Mouse (Mus musculus) olfactory bulb, adult 2 months (tissue): ENCODE data around the gene Creb1. TPM values are rescaled to one million over a fixed set of nuclear protein-coding genes. Genes with fewer than 3 reads are reported as not detected.
"Not testable (repeated sequence)": the region's sequence is repeated elsewhere in the genome, so short reads cannot be mapped to it uniquely, and the experiment has no call there.

Experiments
- H3K27ac ChIP-seq: fragments of 200-500 bp; 2 replicates; pipeline ENCODE4 v1.5.1; 2012; ENCODE audit warnings: low read depth, low read length; ENCODE audit not compliant: insufficient read depth
- H3K4me1 ChIP-seq: fragments of 200-500 bp; 2 replicates; pipeline ENCODE4 v1.6.1; 2012; ENCODE audit warnings: low read length; ENCODE audit not compliant: control insufficient read depth, insufficient read depth
- H3K4me3 ChIP-seq: fragments of 200-500 bp; 2 replicates; pipeline ENCODE4 v1.5.1; 2012; ENCODE audit warnings: mild to moderate bottlenecking, low read depth, low read length, moderate library complexity; ENCODE audit not compliant: insufficient read depth
- CTCF ChIP-seq: fragments of 200-500 bp; IDR thresholded peaks from 2 replicates; pipeline ENCODE4 v1.5.1; 2012; ENCODE audit warnings: low read depth, mild to moderate bottlenecking, low read length, moderate library complexity; ENCODE audit not compliant: insufficient read depth
- POLR2A ChIP-seq: fragments of 200-500 bp; IDR thresholded peaks from 2 replicates; pipeline ENCODE4 v1.6.1; 2012; ENCODE audit warnings: mild to moderate bottlenecking, low read depth, low read length, moderate library complexity; ENCODE audit not compliant: insufficient read depth
- WGBS: fragments of 180-500 bp; shearing (Covaris S2); methylation state at CpG from one replicate; pipeline ENCODE4 v1.1.7; 2018; 5-methylcytosine and 5-hydroxymethylcytosine counted together
- polyA plus RNA-seq: library from polyadenylated mRNA; stranded (reverse); fragments of >200 nt; gene quantifications from 2 replicates; pipeline ENCODE4 v1.2.4, GENCODE M21; 2012; ENCODE audit warnings: low replicate concordance; ENCODE audit not compliant: missing spikeins, insufficient read depth, insufficient read length

Gene Creb1
- polyA plus RNA-seq, 1 experiment = not detected

GRCm38 (mm10) chr1:64633237-64633636, 100.8 kb downstream of the Creb1 start:
- Histone ChIP-seq H3K4me3 (no peak overlapping the region), H3K4me1 (peaks cover 6% of the 10 kb centered on the region; the same call in 1 of the 2 replicates), H3K27ac (no peak overlapping the region)
- WGBS = 50% methylated on average over 3 of the region's 3 CpGs
- TF ChIP-seq POLR2A (no peak), CTCF (no peak)

GRCm38 (mm10) chr1:64635624-64636023, 103.2 kb downstream of the Creb1 start:
- 77% methylated on average over 2 of the region's 2 CpGs for WGBS
- no peak overlapping the region for H3K27ac ChIP-seq
- H3K4me3 ChIP-seq = no peak overlapping the region
- H3K4me1 ChIP-seq = peaks cover 6% of the 10 kb centered on the region; the same call in 1 of the 2 replicates
- TF ChIP-seq POLR2A (no peak), CTCF (no peak)

- no peak overlapping the region for H3K4me3 ChIP-seq
- no peaks in the 10 kb centered on the region for H3K4me1 ChIP-seq
- no peak overlapping the region for H3K27ac ChIP-seq
- TF ChIP-seq POLR2A = no peak
- TF ChIP-seq CTCF = no peak
- WGBS = 95% methylated on average over 6 of the region's 6 CpGs
Observed at GRCm38 (mm10) chr1:64639279-64639678, 106.8 kb downstream of the Creb1 start.

- H3K4me1 ChIP-seq = no peaks in the 10 kb centered on the region
- H3K4me3 ChIP-seq = no peak overlapping the region
- no peak overlapping the region for H3K27ac ChIP-seq
- WGBS = 68% methylated on average over 6 of the region's 6 CpGs
- no peak for TF ChIP-seq POLR2A
- no peak for TF ChIP-seq CTCF
Observed at GRCm38 (mm10) chr1:64641069-64641468, 108.6 kb downstream of the Creb1 start.

GRCm38 (mm10) chr1:64642541-64642940, 110.1 kb downstream of the Creb1 start:
- H3K4me3 ChIP-seq = not testable (repeated sequence)
- 79% methylated on average over 8 of the region's 8 CpGs for WGBS

GRCm38 (mm10) chr1:64644513-64644912, 112.1 kb downstream of the Creb1 start:
- H3K27ac ChIP-seq = no peak overlapping the region
- TF ChIP-seq CTCF = no peak
- no peak for TF ChIP-seq POLR2A
- WGBS = 96% methylated on average over 3 of the region's 3 CpGs
- H3K4me1 ChIP-seq = no peaks in the 10 kb centered on the region
- H3K4me3 ChIP-seq = no peak overlapping the region

More at GRCm38 (mm10) chr1:64642541-64642940, 110.1 kb downstream of the Creb1 start:
- not testable (repeated sequence) for H3K4me1 ChIP-seq, H3K27ac ChIP-seq

- peaks cover 9% of the 10 kb centered on the region; the same call in 1 of the 2 replicates for H3K4me1 ChIP-seq
- 65% methylated on average over 11 of the region's 11 CpGs for WGBS
- no peak overlapping the region for H3K27ac ChIP-seq
- no peak for TF ChIP-seq CTCF
- TF ChIP-seq POLR2A = no peak
- H3K4me3 ChIP-seq = no peak overlapping the region
Observed at GRCm38 (mm10) chr1:64649362-64650124, 117.1 kb downstream of the Creb1 start.

GRCm38 (mm10) chr1:64653701-64654100, 121.3 kb downstream of the Creb1 start:
- Histone ChIP-seq H3K4me3 (no peak overlapping the region), H3K27ac (no peak overlapping the region), H3K4me1 (peaks cover 9% of the 10 kb centered on the region; the same call in 1 of the 2 replicates)
- WGBS = 97% methylated on average over 6 of the region's 6 CpGs
- TF ChIP-seq CTCF = no peak
- no peak for TF ChIP-seq POLR2A

Other genes starting within 250 kb of the Creb1 start
- gene Mettl21a, start 84.6 kb downstream of the Creb1 start, polyA plus RNA-seq = not detected in 2 replicates
- not detected in 2 replicates for gene Ccnyl1, start 157.8 kb downstream of the Creb1 start, polyA plus RNA-seq
- not detected in 2 replicates for gene Fzd5, start 205.1 kb downstream of the Creb1 start, polyA plus RNA-seq